Mouse (Mus musculus): ENCODE results near the gene Gsg1l. TPM values are rescaled to one million over a fixed set of nuclear protein-coding genes. Genes with fewer than 3 reads are reported as not detected.

Gsg1l gene
- polyA plus RNA-seq, 1 experiment from 2014 or later: 0.55 TPM

GRCm38 (mm10) chr7:125833471-125833870 lies 248.7 kb downstream of the Gsg1l start:
- Histone ChIP-seq H3K9me3 (ENCODE audit: control insufficient read depth, low read length) (no peaks in the 10 kb centered on the region), H3K27ac (replicated peaks; ENCODE audit: low read depth, low read length) (no peak overlapping the region), H3K9ac (ENCODE audit: low read length) (no peak overlapping the region), H3K4me1 (ENCODE audit: control insufficient read depth, insufficient read depth, low read length) (peaks cover 18% of the 10 kb centered on the region), H3K27me3 (ENCODE audit: control insufficient read depth, insufficient read depth, low read length) (no peaks in the 10 kb centered on the region), H3K4me2 (ENCODE audit: low read depth, severe bottlenecking) (no peak overlapping the region), H3K36me3 (ENCODE audit: control insufficient read depth, insufficient read depth, low read length) (no peaks in the 10 kb centered on the region), H3K4me3 (ENCODE audit: low read depth, low read length) (no peak overlapping the region)
- 81% methylated on average over 2 of the region's 2 CpGs for WGBS
- no peak for ATAC-seq (ENCODE audit: insufficient number of reproducible peaks, low FRiP score, low TSS enrichment, low read depth)
- DNase-seq (ENCODE audit: low spot score): no peak

- peaks cover 12% of the 10 kb centered on the region for H3K4me1 ChIP-seq (ENCODE audit: control insufficient read depth, insufficient read depth, low read length)
- no peaks in the 10 kb centered on the region for H3K36me3 ChIP-seq (ENCODE audit: control insufficient read depth, insufficient read depth, low read length)
- no peak overlapping the region for H3K27ac ChIP-seq (replicated peaks; ENCODE audit: low read depth, low read length)
- 61% methylated on average over 1 of the region's 1 CpGs for WGBS
- no peak overlapping the region for H3K9ac ChIP-seq (ENCODE audit: low read length)
- H3K27me3 ChIP-seq (ENCODE audit: control insufficient read depth, insufficient read depth, low read length): no peaks in the 10 kb centered on the region
- H3K9me3 ChIP-seq (ENCODE audit: control insufficient read depth, low read length): no peaks in the 10 kb centered on the region
- H3K4me2 ChIP-seq (ENCODE audit: low read depth, severe bottlenecking): no peak overlapping the region
- H3K4me3 ChIP-seq (ENCODE audit: low read depth, low read length): no peak overlapping the region
- ATAC-seq (ENCODE audit: insufficient number of reproducible peaks, low FRiP score, low TSS enrichment, low read depth) (no peak), DNase-seq (ENCODE audit: low spot score) (no peak)
Observed at GRCm38 (mm10) chr7:125832767-125833166, 249.4 kb downstream of the Gsg1l start.

DNA sequence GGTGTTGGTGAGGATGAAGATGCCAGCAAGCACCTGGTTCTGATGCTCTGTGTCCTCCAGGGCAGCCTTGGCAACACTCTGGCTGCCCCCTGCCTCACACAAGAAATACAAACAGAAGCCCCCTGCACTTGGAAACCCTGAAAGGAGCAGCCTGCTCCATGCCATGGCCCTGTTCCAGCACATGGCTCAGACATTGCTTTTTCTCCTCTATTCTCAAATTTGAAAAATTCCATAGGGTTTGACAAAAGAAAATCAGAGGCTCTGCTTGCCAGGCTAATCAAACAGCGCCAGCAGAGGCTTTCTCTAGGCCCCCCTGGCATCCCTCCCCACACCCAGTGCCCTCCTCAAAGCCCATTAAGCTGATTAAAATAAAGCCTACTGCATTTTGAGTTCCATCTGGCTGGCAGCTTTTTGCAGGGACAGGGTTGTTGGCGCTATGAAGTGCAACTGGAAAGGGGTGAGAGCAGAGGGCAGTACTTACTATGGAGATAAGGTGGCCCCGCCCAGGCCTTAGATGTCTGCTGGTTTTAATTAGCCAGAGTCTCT lies 253.0 kb downstream of the Gsg1l start:
- Histone ChIP-seq H3K4me1 (ENCODE audit: control insufficient read depth, insufficient read depth, low read length) (peaks cover 10% of the 10 kb centered on the region), H3K27ac (replicated peaks; ENCODE audit: low read depth, low read length) (no peak overlapping the region), H3K27me3 (ENCODE audit: control insufficient read depth, insufficient read depth, low read length) (no peaks in the 10 kb centered on the region), H3K4me3 (ENCODE audit: low read depth, low read length) (no peak overlapping the region), H3K9me3 (ENCODE audit: control insufficient read depth, low read length) (no peaks in the 10 kb centered on the region), H3K9ac (ENCODE audit: low read length) (no peak overlapping the region), H3K36me3 (ENCODE audit: control insufficient read depth, insufficient read depth, low read length) (no peaks in the 10 kb centered on the region), H3K4me2 (ENCODE audit: low read depth, severe bottlenecking) (no peak overlapping the region)
- no peak for ATAC-seq (ENCODE audit: insufficient number of reproducible peaks, low FRiP score, low TSS enrichment, low read depth)
- no peak for DNase-seq (ENCODE audit: low spot score)
- 19% methylated on average over 3 of the region's 3 CpGs for WGBS

DNA sequence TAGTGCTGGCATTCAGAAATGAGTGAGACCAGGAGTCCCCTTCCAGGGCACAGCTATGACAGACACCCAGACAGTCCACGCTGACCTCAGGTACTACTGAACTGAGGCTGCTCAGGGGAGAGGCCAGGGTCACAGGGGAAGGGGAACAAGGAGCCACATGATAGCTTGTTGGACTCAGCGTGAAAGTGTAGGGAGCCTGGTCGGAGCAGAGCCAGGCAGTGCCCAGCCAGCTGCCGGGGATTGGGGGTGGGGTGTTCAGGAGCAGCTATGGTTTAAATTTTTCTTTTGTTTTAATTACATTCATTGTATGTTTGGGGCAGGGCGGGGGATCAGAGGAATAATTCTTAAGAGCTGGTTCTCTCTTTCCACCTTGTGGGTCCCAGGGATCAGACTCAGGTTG lies 253.7 kb downstream of the Gsg1l start:
- ATAC-seq (ENCODE audit: insufficient number of reproducible peaks, low FRiP score, low TSS enrichment, low read depth) (no peak), DNase-seq (ENCODE audit: low spot score) (no peak)
- Histone ChIP-seq H3K9ac (ENCODE audit: low read length) (no peak overlapping the region), H3K4me1 (ENCODE audit: control insufficient read depth, insufficient read depth, low read length) (peaks cover 10% of the 10 kb centered on the region), H3K27me3 (ENCODE audit: control insufficient read depth, insufficient read depth, low read length) (no peaks in the 10 kb centered on the region), H3K9me3 (ENCODE audit: control insufficient read depth, low read length) (no peaks in the 10 kb centered on the region), H3K4me3 (ENCODE audit: low read depth, low read length) (no peak overlapping the region), H3K27ac (replicated peaks; ENCODE audit: low read depth, low read length) (no peak overlapping the region), H3K36me3 (ENCODE audit: control insufficient read depth, insufficient read depth, low read length) (no peaks in the 10 kb centered on the region), H3K4me2 (ENCODE audit: low read depth, severe bottlenecking) (no peak overlapping the region)
- 62% methylated on average over 5 of the region's 5 CpGs for WGBS

Other genes starting within 250 kb of the Gsg1l start
- 70.0 and 76.6 TPM in 2 replicates for gene Xpo6, start 118.1 kb upstream of the Gsg1l start, polyA plus RNA-seq (2014; fragmentation: Nextera tagmentation; extraction: Ambion mirVana)
- gene Sbk1, start 190.2 kb upstream of the Gsg1l start, polyA plus RNA-seq (2014; fragmentation: Nextera tagmentation; extraction: Ambion mirVana): 111 and 117 TPM in 2 replicates

All from limb, embryonic 11.5 days (tissue).